ENCODE assay signal across 8 mouse cellular contexts in the genomic region with DNA sequence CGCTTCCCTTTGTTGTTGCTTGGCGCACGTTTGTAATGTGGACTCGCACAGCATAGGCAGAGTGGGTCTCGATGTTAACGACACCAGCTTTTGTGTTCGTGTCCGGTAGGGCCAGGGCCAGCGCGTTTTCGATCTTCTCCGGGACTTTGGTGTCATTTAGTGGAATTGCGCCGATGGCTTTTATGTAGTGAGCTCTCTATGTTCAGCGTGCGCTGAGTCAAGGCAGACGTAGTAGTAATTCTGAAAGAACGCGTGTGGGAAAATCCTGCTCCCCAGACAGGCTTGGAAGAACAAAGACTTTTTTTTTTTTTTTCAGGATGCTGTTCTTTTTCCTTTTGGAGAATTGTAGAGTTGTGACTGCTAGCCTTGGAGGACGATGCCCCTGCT. TPM values are rescaled to one million over a fixed set of nuclear protein-coding genes. Genes with fewer than 3 reads are reported as not detected.
DNase-seq lines count a peak whose midpoint lies in the region; ATAC-seq and TF ChIP-seq lines count a peak whose summit lies in the region.

No protein-coding gene starts in this region.

- H3K4me3 ChIP-seq in lung, embryonic 14.5 days (ENCODE audit: low read depth, low read length): peak overlapping the region; percentile 81
- H3K4me3 ChIP-seq in forebrain, embryonic 10.5 days: peak overlapping the region; percentile 77
- H3K4me3 ChIP-seq in small intestine, adult 2 months (ENCODE audit: low read depth, low read length): peak overlapping the region; percentile 93

- H3K4me1 ChIP-seq in lung, embryonic 14.5 days (ENCODE audit: insufficient read depth): no peaks in the 10 kb centered on the region
- peaks cover 52% of the 10 kb centered on the region for H3K4me1 ChIP-seq in forebrain, embryonic 10.5 days
- peaks cover 8% of the 10 kb centered on the region for H3K4me1 ChIP-seq in small intestine, adult 2 months (ENCODE audit: control insufficient read depth, insufficient read depth, insufficient read length, low read length)

- H3K4me2 ChIP-seq in lung, embryonic 14.5 days: peak overlapping the region; percentile 69

- no peaks in the 10 kb centered on the region for H3K9me3 ChIP-seq in lung, embryonic 14.5 days (ENCODE audit: low read depth, low read length)
- no peaks in the 10 kb centered on the region for H3K9me3 ChIP-seq in forebrain, embryonic 10.5 days

- H3K9ac ChIP-seq in lung, embryonic 14.5 days: peak overlapping the region; percentile 95

- no peak for TF ChIP-seq CTCF in lung, embryonic 14.5 days (IDR thresholded peaks at IDR 0.05; ENCODE audit: low read depth)
- no peak for TF ChIP-seq CTCF in small intestine, adult 2 months (IDR thresholded peaks at IDR 0.05; ENCODE audit: extremely low read depth, insufficient read length, insufficient replicate concordance, low read depth, low read length)

- ATAC-seq in lung, embryonic 14.5 days (ENCODE audit: insufficient read depth): no peak

- H3K36me3 ChIP-seq in lung, embryonic 14.5 days (ENCODE audit: insufficient read depth): no peaks in the 10 kb centered on the region
- H3K36me3 ChIP-seq in forebrain, embryonic 10.5 days (replicated peaks): no peaks in the 10 kb centered on the region
- H3K36me3 ChIP-seq in small intestine, adult 2 months (ENCODE audit: control insufficient read depth, insufficient read depth, low read length): no peaks in the 10 kb centered on the region

- 0% methylated on average over 20 of the region's 20 CpGs for WGBS in lung, embryonic 14.5 days
- 0% methylated on average over 20 of the region's 20 CpGs for WGBS in forebrain, embryonic 10.5 days
- under 1% methylated on average over 20 of the region's 20 CpGs for WGBS in small intestine, adult 2 months

- H3K27ac ChIP-seq in lung, embryonic 14.5 days (ENCODE audit: low read depth): peak overlapping the region; percentile 91
- peak overlapping the region; percentile 94 for H3K27ac ChIP-seq in forebrain, embryonic 10.5 days
- H3K27ac ChIP-seq in small intestine, adult 2 months (ENCODE audit: insufficient read depth, low read depth, low read length): peak overlapping the region; percentile 90

- TF ChIP-seq POLR2A in small intestine, adult 2 months (IDR thresholded peaks at IDR 0.05; ENCODE audit: low read depth, low read length): no peak

- DNase-seq in lung, embryonic 14.5 days: peak; percentile 74
- no peak for DNase-seq in lung, adult 18-20 months
- peak; percentile 37 for DNase-seq in T-cell, adult 2 months (ENCODE audit: low spot score)
- peak; percentile 72 for DNase-seq in forebrain, embryonic 10.5 days (ENCODE audit: extremely low spot score, low spot score)
- peak; percentile 63 for DNase-seq in induced T-regulatory cell, adult 2 months (ENCODE audit: low read depth)
- peak; percentile 41 for DNase-seq in lung, postnatal 25 days (ENCODE audit: low spot score)
- DNase-seq in thymus, postnatal 4 days: no peak

- H3K27me3 ChIP-seq in lung, embryonic 14.5 days (ENCODE audit: insufficient read depth, low read length): no peaks in the 10 kb centered on the region
- peaks cover 12% of the 10 kb centered on the region for H3K27me3 ChIP-seq in forebrain, embryonic 10.5 days (ENCODE audit: poor library complexity, severe bottlenecking)
- H3K27me3 ChIP-seq in small intestine, adult 2 months (ENCODE audit: control insufficient read depth, insufficient read depth, low read length): no peaks in the 10 kb centered on the region

RNA-seq across cellular contexts. Expression of gene Bach1, which starts 0.6 kb away (rescaled TPM):
- polyA plus RNA-seq in lung, embryonic 14.5 days (2014; fragmentation: Nextera tagmentation; extraction: Ambion mirVana): 8.3 and 8.9 TPM in 2 replicates
- polyA plus RNA-seq in forebrain, embryonic 10.5 days (2016; fragmentation: Nextera tagmentation; extraction: Ambion mirVana): 10.8 and 12.0 TPM in 2 replicates
- polyA plus RNA-seq in small intestine, adult 2 months (2012; rRNA removed): 4.9 and 29.1 TPM in 2 replicates

Comparison
In these comparisons a context has a peak if more than half of its experiments do, and no peak if none do; other contexts are left out.
1. DNase-seq: peak in lung, embryonic 14.5 days (single experiment), T-cell, adult 2 months (single experiment), forebrain, embryonic 10.5 days (single experiment), induced T-regulatory cell, adult 2 months (single experiment) and lung, postnatal 25 days (single experiment); none in lung, adult 18-20 months (0 of 2) and thymus, postnatal 4 days (single experiment).
2. Peak in every context shown above with its lines, with median percentiles within 50 percentile points of each other: H3K27ac ChIP-seq and H3K4me3 ChIP-seq.